Mouse (Mus musculus): ENCODE measurements at regions not wholly inside any gene's neighbourhood (a gene's known extent, or its start where the extent isn't known, plus 50 kb on each side); places are given as distances from the start of the nearest gene placed in this dataset.

- H3K4me1 ChIP-seq (ENCODE audit: control insufficient read depth, insufficient read depth, low read length) = no peaks in the 10 kb centered on the region
- no peak overlapping the region for H3K4me3 ChIP-seq (ENCODE audit: control insufficient read depth, low read depth, low read length)
- TF ChIP-seq POLR2A (IDR thresholded peaks at IDR 0.05; ENCODE audit: control insufficient read depth, low read depth, low read length) (no peak), CTCF (IDR thresholded peaks at IDR 0.05; ENCODE audit: control insufficient read depth, insufficient read depth, insufficient replicate concordance, low read depth, low read length) (no peak)
- H3K36me3 ChIP-seq (ENCODE audit: control insufficient read depth, insufficient read depth, low read length) = no peaks in the 10 kb centered on the region
- no peaks in the 10 kb centered on the region for H3K27me3 ChIP-seq (ENCODE audit: control insufficient read depth, insufficient read depth, low read length)
- H3K27ac ChIP-seq (ENCODE audit: control insufficient read depth, insufficient read depth, low read depth, low read length) = no peak overlapping the region
Measured at GRCm38 (mm10) chr13:99847531-99847930, 53.4 kb downstream of the Cartpt start.

- Histone ChIP-seq H3K27ac (ENCODE audit: control insufficient read depth, insufficient read depth, low read depth, low read length) (no peak overlapping the region), H3K4me3 (ENCODE audit: control insufficient read depth, low read depth, low read length) (no peak overlapping the region), H3K4me1 (ENCODE audit: control insufficient read depth, insufficient read depth, low read length) (no peaks in the 10 kb centered on the region), H3K36me3 (ENCODE audit: control insufficient read depth, insufficient read depth, low read length) (no peaks in the 10 kb centered on the region), H3K27me3 (ENCODE audit: control insufficient read depth, insufficient read depth, low read length) (no peaks in the 10 kb centered on the region)
- TF ChIP-seq CTCF (IDR thresholded peaks at IDR 0.05; ENCODE audit: control insufficient read depth, insufficient read depth, insufficient replicate concordance, low read depth, low read length) (peak; percentile 65; the same call in 1 of the 2 replicates), POLR2A (IDR thresholded peaks at IDR 0.05; ENCODE audit: control insufficient read depth, low read depth, low read length) (no peak)
Measured at GRCm38 (mm10) chr13:99842626-99843025, 58.3 kb downstream of the Cartpt start.

- TF ChIP-seq POLR2A (IDR thresholded peaks at IDR 0.05; ENCODE audit: control insufficient read depth, low read depth, low read length) = no peak
- TF ChIP-seq CTCF (IDR thresholded peaks at IDR 0.05; ENCODE audit: control insufficient read depth, insufficient read depth, insufficient replicate concordance, low read depth, low read length) = no peak
- no peaks in the 10 kb centered on the region for H3K27me3 ChIP-seq (ENCODE audit: control insufficient read depth, insufficient read depth, low read length)
- no peak overlapping the region for H3K27ac ChIP-seq (ENCODE audit: control insufficient read depth, insufficient read depth, low read depth, low read length)
- no peak overlapping the region for H3K4me3 ChIP-seq (ENCODE audit: control insufficient read depth, low read depth, low read length)
- no peaks in the 10 kb centered on the region; the same call in 1 of the 2 replicates for H3K4me1 ChIP-seq (ENCODE audit: control insufficient read depth, insufficient read depth, low read length)
- no peaks in the 10 kb centered on the region for H3K36me3 ChIP-seq (ENCODE audit: control insufficient read depth, insufficient read depth, low read length)
Measured at GRCm38 (mm10) chr13:99839446-99839845, 61.4 kb downstream of the Cartpt start.

GRCm38 (mm10) chr13:99837772-99838425 lies 63.0 kb downstream of the Cartpt start:
- H3K36me3 ChIP-seq (ENCODE audit: control insufficient read depth, insufficient read depth, low read length) = no peaks in the 10 kb centered on the region
- H3K4me3 ChIP-seq (ENCODE audit: control insufficient read depth, low read depth, low read length) = no peak overlapping the region
- no peaks in the 10 kb centered on the region; the same call in 1 of the 2 replicates for H3K4me1 ChIP-seq (ENCODE audit: control insufficient read depth, insufficient read depth, low read length)
- TF ChIP-seq CTCF (IDR thresholded peaks at IDR 0.05; ENCODE audit: control insufficient read depth, insufficient read depth, insufficient replicate concordance, low read depth, low read length) = no peak
- no peak for TF ChIP-seq POLR2A (IDR thresholded peaks at IDR 0.05; ENCODE audit: control insufficient read depth, low read depth, low read length)
- no peaks in the 10 kb centered on the region for H3K27me3 ChIP-seq (ENCODE audit: control insufficient read depth, insufficient read depth, low read length)
- no peak overlapping the region for H3K27ac ChIP-seq (ENCODE audit: control insufficient read depth, insufficient read depth, low read depth, low read length)

DNA sequence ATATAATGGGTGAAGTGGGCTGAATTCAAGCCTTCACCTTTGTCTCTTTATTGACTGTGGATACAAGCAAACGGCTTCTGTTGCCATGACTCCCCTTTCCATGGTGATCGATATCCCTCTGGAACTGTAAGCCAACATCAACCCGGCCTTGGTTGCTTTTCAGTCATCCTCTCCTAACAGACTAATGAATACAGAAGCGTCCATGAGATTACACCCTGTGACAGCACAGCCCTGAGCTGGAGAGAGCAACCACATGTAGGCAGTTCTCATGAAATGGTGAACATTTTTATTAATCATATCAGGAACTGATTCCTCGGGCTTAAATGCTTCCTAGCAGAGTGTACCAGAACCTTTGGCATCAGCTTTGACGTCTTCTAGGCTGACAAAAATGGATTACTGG lies 63.7 kb downstream of the Cartpt start:
- Histone ChIP-seq H3K4me1 (ENCODE audit: control insufficient read depth, insufficient read depth, low read length) (no peaks in the 10 kb centered on the region; the same call in 1 of the 2 replicates), H3K36me3 (ENCODE audit: control insufficient read depth, insufficient read depth, low read length) (no peaks in the 10 kb centered on the region), H3K27me3 (ENCODE audit: control insufficient read depth, insufficient read depth, low read length) (no peaks in the 10 kb centered on the region), H3K4me3 (ENCODE audit: control insufficient read depth, low read depth, low read length) (no peak overlapping the region), H3K27ac (ENCODE audit: control insufficient read depth, insufficient read depth, low read depth, low read length) (no peak overlapping the region)
- no peak for TF ChIP-seq CTCF (IDR thresholded peaks at IDR 0.05; ENCODE audit: control insufficient read depth, insufficient read depth, insufficient replicate concordance, low read depth, low read length)
- TF ChIP-seq POLR2A (IDR thresholded peaks at IDR 0.05; ENCODE audit: control insufficient read depth, low read depth, low read length) = no peak

GRCm38 (mm10) chr13:99836586-99836985 lies 64.3 kb downstream of the Cartpt start:
- Histone ChIP-seq H3K4me3 (ENCODE audit: control insufficient read depth, low read depth, low read length) (no peak overlapping the region), H3K4me1 (ENCODE audit: control insufficient read depth, insufficient read depth, low read length) (no peaks in the 10 kb centered on the region; the same call in 1 of the 2 replicates), H3K36me3 (ENCODE audit: control insufficient read depth, insufficient read depth, low read length) (no peaks in the 10 kb centered on the region), H3K27me3 (ENCODE audit: control insufficient read depth, insufficient read depth, low read length) (no peaks in the 10 kb centered on the region), H3K27ac (ENCODE audit: control insufficient read depth, insufficient read depth, low read depth, low read length) (no peak overlapping the region)
- TF ChIP-seq POLR2A (IDR thresholded peaks at IDR 0.05; ENCODE audit: control insufficient read depth, low read depth, low read length) (no peak), CTCF (IDR thresholded peaks at IDR 0.05; ENCODE audit: control insufficient read depth, insufficient read depth, insufficient replicate concordance, low read depth, low read length) (no peak)

GRCm38 (mm10) chr13:99835518-99835917 lies 65.4 kb downstream of the Cartpt start:
- Histone ChIP-seq H3K27me3 (ENCODE audit: control insufficient read depth, insufficient read depth, low read length) (no peaks in the 10 kb centered on the region), H3K36me3 (ENCODE audit: control insufficient read depth, insufficient read depth, low read length) (no peaks in the 10 kb centered on the region), H3K4me1 (ENCODE audit: control insufficient read depth, insufficient read depth, low read length) (no peaks in the 10 kb centered on the region; the same call in 1 of the 2 replicates), H3K4me3 (ENCODE audit: control insufficient read depth, low read depth, low read length) (peak overlapping the region; percentile 50), H3K27ac (ENCODE audit: control insufficient read depth, insufficient read depth, low read depth, low read length) (no peak overlapping the region)
- TF ChIP-seq POLR2A (IDR thresholded peaks at IDR 0.05; ENCODE audit: control insufficient read depth, low read depth, low read length) (no peak), CTCF (IDR thresholded peaks at IDR 0.05; ENCODE audit: control insufficient read depth, insufficient read depth, insufficient replicate concordance, low read depth, low read length) (no peak)

Data from testis, adult 2 months (tissue).